Mouse (Mus musculus) retina, postnatal 7 days (tissue): ENCODE data around the gene Ppp4r1.

Source experiments
- DNase-seq: peaks from one replicate; pipeline ENCODE4 v3.0.0-alpha.2; 2012; ENCODE audit warnings: low read depth, low spot score

Gene Ppp4r1

DNA sequence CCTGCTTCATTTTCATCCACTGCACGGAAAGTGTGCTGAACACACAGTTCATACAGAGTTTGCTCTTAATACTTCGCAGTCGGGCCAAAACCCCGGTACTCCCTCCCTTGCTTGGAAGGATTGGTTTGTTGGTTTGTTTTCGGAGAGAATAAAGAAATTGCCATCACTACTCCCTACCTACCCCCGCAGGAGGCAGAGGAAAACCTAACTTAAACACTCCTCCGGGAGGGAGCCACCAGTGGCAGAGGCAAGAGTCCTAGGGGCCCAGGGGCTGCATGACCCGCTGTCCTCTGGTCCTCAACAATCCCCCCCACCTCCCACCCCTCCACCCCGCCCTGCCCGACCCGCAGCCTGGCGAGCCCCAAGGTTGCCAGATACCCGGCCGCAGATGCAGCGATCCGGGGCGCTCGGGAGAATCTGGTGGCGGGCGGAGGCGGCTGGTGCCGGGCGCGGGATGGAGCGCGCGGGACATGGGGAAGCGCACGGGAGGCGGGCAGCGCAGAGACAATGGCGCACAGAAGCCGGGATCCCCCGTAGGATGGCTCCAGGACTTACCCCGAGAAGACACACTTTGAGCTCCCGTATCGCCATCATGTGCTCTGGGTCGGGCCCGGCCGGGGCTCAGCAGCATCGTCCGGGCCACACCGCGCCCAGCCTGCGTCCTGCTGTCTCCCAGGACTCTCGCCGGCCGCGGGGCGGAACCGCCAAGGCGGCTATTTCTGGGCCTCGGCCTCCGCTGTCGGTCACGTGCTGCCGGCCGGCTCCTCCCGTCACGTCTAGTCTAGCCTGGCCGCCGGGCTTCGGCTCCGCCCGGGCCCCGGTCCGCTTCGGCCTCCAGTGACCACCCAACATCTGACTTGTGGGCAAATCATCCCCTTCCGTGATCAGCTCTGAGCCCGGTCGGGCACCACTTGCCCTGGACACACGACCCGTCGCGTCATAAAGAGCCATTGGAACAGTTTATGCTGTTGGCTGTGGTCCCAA, 10.1 kb upstream of the Ppp4r1 start, which contains the start of gene Rab31:
Gene Rab31 (minus strand): TSS at position 802 of the 984 bp plus-strand sequence.
- DNase-seq, result no peak

DNA sequence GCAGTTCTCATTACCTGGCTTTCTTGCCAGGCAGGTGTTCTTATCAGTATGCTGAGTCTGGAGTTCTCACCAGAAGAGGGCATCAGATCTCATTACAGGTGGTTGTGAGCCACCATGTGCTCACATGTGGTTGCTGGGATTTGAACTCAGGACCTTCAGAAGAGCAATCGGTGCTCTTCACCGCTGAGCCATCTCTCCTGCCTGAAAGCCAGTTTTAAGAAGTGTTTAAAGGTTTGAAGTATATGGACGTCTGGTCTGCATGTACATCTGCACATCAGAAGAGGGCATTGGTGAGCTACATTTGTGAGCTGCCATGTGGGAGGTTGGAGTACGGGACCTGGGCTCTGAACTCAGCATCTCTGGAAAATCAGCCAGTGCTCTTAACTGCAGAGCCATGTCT, 8.8 kb upstream of the Ppp4r1 start:
- DNase-seq, result no peak

DNA sequence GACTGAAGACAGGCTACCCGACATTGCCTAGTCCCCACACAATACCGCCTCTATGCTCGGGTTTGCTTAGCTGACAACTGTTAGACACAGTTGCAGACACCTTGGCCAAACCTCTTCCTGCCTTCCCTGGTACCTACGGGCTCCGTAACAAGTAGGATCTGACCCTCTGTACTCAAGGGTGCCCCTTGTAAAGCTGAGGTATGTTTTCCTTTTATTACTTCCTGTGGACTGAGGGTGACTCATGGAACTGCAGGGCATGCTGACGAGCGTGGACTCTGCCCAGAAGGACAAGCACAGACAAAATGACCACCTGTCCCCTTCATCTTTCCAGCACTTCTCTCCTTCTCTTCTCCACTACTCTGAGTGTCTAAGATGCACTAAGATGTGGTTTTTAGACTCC, 7.9 kb upstream of the Ppp4r1 start:
- DNase-seq, result no peak

DNA sequence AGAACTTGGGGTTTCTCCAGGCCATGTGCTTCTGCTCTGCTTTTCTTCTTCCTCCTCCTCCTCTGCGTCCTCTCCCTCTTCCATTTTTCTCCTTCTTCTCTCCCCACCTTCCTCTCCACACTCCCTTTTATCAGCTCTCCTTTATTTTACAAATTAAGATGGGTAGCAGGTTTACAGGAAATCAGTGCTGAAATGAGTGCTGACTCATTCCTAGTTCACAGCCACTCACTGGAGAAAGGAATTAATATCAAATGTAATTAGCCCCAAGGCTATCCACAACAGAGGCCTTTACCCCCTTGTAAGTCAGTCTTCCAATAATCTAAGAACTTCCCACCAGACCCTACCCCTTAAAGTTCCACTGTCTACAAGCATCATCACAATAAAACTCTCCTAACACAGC, 6.1 kb upstream of the Ppp4r1 start:
- no peak for DNase-seq

DNA sequence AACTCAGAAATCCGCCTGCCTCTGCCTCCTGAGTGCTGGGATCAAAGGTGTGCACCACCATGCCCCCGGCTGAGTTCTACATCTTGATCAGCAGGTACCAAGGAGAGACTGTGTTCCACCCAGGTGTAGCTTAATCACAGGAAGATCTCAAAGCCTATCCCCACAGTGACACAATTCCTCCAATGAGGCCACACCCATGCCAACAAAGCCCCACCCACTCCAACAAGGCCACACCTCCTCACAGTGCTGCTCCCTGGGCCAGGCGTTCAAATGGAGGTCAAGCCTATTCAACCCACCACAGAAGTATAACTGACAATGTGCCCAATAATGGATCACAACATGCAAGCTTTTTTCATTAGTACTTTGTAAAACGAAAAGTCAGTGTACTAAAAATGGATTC, 4.9 kb upstream of the Ppp4r1 start:
- no peak for DNase-seq

DNA sequence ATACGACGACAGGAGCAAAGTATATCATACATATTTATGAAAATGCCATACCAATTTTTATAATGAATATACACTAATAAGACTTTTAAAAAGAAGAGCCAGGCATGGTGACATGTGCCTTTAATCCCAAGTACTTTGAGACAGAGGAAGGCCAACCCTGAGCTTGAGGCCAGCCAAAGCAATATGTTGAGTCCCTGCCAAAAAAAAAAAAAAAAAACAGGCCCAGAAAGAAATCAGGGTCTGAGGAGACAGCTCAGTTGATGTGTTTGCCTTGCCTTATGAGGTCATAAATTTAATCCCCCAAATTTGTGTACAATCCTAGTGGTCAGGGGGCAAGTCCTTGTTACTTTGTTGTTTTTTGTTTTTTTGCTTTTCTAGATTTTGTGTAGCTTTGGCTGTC, 1.4 kb upstream of the Ppp4r1 start:
- DNase-seq, result no peak

DNA sequence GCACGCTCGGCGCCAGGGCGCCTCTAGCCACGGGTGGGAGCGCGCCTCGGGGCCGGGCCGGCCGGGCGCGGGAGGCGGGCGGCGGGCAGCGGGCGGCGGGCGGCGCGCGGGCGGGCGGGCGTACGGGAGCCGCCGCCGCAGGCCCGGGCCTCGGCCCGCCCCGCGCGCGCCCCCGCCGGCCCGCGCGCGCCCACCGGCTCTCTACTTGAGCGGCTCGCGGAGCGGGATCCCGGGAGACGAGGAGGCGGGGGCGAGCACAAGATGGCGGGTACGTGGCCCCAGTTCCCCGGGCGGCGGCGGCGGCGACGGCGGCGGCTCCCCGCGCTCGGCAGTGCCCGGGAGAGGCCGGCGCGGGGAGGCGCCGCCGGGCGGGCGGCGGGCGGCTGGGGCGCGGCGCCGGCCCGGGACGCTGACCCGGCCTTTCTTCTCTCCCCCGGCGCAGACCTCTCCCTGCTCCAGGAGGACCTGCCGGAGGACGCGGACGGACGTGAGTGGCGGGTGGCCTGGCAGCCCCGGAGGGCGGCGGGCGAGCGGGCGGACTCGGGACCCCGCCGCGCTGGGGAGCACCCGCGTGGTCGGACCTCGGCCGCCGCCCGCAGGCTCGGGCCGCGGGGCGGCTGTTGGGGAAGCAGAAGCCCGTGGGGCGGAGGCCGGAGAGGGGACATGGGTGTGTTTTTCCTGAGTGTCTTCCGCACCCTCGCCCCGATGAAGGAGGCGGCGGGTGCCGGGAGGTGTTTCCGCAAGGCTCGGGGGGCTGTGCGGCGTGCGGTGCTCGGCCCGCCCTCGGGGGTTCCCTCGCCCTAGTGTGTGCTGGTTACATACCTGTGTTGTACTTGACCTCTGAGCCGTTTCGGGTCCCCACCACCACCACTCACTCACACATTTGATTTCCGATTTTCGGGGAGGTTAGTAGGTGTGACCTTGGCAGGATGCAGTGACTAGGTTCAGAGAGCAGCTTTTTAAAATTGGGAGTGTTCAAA, 1.1 kb downstream of the Ppp4r1 start:
- peak; percentile 63 for DNase-seq

DNA sequence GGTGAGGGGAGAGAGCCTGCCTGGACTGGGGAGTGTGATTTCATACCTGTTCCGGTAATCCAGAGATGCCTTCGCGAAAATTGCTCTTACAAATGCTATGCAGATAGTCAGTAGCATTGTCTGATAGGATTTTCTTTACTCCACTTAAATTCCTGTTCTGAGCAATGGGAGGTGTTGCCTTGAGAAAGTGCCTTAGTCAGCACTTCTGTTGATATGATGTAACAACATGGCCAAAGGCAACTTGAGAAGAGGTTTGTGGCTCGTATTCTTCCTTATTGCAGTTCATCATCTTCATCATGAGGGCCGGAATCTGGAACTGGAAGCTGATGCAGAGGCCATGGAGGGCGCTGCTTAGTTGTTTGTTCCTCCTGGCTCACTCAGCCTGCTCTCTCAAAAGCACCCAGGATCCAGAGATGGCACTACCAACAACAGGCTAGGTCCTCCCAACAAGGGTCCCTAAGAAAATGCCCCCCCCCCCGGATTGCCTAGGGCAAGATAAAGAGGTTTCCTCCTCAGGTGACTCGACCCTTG, 2.3 kb downstream of the Ppp4r1 start:
- no peak for DNase-seq

DNA sequence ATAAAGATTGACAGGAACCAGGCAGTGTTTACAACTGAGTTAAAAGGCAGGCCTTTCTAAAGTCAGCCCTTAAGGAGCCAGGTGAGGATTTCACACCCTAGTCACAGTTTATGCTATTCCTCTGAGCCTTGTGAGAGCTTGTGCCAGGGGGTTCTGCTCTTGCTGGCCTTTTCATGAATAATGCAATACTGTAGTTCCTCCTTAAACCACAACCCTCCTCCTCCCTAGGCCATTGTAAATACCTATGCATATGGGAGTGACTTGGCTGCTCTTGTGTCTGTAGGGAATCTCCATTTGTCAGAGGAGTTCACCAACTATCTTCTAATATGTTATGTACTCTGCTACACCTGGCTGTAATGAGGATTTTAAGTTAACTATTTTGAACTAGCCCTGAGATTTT, 3.3 kb downstream of the Ppp4r1 start:
- no peak for DNase-seq

DNA sequence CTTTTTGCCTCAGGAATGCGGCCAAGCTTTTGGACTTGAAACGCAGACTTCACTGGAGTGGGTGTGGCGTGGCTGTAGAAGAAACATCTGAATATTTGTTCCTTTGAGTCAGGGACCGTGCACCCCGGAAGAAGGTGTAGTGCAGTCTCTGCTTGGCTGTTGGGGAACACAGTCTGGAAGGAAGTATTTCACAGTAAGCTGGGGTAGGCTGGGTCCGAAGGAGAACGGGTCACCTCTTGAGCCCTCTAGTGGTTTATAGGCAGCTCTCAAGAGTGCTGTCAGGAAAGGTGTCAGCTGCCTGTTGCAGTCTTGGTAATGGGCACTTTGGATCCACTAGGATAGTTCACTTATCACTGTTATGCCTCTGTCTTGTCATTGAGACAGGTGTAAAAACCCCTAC, 3.9 kb downstream of the Ppp4r1 start:
- DNase-seq, result no peak

DNA sequence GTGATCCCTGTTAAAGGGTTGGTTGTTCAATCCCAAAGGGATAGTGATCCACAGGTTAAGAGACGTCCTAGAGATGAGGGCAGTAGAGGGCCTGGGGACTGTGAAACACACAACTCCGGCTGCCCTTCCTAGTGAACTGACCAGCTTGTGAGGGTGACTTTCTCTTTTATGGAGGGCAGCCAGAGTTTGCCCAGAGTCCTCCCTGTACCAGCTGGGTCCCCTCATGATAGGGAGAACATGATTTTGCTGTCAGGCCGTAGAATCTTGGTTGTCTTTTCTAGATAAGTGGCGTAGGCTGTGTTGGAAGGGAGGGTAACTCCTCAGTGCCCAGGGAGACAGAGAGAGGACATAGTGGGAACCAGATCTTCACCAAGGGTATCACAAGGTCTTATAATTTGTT, 4.9 kb downstream of the Ppp4r1 start:
- no peak for DNase-seq

DNA sequence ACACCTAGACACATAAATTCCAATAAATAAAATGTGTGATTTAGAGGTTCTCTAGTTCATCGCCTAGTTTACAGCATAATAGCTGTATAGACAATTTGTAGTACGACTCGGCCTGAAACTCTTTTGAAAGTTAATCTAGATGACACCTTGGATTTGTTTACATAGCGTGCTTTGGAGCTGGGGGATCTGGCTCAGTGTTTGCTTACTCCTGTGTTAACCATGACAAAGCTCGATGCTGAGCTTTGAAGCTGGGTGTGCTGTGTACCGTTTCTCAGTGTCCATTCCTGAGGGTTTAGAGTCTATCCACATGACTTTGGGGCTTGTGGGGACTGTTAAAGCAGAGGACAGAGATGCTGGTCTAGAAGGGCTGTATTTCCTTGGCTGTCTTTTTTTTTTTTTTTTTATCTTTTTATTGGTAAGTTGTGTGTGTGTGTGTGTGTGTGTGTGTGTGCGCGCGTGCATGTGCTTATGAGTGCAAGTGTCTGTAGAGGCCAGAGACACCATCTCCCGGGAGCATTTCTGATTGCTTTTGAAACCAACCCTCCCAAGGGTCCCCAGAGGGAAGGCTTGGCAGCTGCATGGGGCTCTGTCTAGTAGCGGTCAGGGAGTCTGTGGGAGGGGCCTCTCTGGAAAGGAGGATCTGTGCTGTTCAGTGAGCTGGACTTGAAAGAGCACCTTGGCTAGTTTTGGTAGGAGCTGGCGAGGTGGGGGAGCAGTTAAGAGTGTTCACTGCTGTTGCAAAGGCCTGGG, 6.3 kb downstream of the Ppp4r1 start:
- DNase-seq, result no peak

DNA sequence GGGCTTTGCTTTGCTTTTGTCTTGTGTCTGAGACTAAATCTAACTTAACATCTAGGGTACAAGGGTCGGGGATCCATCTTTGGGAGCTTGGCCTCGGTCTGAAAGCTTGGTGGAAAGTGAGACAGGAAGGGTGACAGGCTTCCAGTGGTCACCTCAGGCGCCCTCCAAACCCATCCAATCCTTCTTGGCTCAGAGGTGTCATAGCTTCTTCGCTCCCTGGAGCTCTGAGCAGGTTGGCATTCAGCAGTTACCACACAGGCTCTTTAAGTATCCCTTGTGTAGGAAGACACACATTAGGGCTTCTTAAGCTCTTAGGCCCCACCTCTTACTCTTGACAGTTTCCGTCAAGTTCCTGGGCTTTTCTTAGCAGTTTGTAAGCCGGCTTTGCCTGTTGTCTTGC, 7.2 kb downstream of the Ppp4r1 start:
- no peak for DNase-seq

DNA sequence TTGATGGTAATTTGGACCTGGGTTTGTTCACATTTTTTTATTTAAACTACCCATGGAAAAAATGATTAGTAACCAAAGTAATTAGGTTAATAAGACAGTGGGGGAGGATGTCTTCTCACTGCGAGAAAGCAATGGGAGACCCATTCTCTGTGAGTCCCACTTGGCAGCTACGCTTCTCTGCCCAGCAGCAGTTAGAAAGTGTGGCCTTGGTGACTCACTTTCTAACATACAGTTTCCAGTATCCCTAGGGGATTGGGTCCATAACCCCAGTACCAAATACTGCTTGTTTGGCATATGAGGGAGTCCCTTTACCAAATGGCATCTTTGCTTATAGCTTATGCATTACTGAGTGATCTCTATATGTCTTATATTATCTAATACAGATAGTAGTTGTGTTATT, 8.8 kb downstream of the Ppp4r1 start:
- DNase-seq, result no peak

DNA sequence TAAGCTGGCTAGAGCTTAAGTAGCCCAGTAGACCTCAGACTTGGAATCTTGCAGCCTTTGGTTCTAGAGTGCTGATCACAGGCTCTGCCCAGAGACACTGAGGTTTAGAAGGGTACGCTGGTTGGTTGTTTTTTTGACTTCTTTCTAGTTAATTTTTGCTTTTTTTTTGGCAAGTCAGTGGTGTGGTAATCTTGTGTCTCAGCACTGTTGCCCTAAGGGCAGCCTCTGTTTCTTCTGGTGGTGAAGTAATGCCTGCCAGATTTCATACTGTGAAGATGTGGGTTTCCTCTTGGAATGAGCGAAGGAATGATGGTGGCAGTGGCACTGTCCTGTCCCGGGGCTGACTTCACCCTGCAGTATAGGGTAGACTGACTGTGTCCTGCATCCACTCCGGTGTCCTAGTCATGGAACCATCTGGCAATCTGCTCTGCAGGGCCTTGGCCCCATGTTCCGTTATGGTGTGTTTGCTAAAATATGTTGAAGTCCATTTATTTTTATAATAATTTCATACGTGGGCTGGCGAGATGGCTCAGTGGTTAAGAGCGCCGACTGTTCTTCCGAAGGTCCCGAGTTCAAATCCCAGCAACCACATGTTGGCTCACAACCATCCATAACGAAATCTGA, 11.0 kb downstream of the Ppp4r1 start:
- no peak for DNase-seq

DNA sequence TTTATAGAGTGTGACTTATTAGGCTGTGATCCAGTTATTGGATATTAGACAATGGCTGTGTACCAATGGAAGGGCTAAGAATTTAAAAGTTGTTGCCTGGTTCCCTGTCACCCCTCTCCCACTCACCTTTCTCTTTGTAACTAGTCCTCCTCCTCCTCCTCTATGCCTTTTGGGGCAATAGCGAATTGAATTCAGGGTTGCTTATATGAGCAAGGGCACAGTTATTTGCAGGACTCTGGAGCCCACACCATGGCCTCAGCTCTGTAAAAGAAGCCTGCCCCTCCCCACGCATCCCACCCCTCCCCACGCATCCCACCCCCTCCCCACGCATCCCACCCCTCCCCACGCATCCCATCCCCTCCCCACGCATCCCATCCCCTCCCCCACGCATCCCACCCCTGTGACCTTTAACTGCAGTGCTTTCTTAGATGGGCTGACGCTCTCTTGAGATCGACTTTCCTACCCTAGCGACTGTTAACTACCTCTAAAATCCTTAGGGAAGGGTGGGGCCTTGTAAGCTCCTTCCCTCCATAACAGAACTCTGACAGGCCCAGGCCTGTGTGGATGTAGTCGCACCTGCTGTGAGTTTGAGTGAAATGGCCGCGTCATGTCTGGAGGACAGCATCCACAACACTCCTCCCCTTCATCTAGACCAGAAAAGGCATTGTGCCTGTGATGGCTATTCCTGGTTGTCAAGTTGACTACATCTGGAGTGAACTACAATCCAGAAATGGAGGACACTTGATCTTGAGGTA, 11.9 kb downstream of the Ppp4r1 start:
- no peak for DNase-seq

DNA sequence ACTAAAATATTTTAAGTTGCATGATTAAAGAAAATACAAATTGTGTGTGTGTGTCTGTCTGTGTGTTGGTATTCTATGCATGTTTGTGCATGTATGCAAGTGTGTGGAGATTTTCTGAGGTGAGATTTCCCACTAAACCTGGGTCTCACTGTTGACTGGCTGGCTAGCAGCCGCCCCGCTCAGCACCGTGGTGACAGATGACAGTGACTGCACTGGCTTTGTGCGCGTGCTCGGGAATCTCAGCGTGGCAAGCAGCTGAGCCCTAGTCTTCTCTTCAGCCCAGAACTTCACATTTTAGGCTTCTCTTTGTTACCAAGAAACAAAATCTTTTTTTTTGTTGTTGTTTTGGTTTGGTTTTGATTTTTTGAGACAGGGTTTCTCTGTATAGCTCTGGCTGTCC, 13.7 kb downstream of the Ppp4r1 start:
- DNase-seq, result no peak

DNA sequence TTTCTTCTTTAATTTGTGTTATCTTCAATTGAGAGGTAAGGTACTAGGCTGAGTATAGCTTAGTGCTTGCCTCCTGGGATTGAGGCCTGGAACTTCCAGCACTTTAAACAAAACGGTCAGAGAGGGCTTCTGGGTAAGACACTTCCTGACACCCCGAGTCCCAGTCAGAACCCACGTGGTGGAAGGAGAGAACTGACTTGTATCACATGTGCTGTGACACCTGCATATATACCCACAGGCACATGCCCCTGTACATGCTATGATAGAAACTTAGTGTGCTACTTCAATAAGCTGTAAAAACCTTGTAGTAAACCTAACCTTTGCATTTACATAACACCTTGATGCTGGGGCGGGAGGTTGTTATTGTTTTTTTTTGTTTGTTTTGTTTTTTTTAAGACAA, 16.1 kb downstream of the Ppp4r1 start:
- no peak for DNase-seq

DNA sequence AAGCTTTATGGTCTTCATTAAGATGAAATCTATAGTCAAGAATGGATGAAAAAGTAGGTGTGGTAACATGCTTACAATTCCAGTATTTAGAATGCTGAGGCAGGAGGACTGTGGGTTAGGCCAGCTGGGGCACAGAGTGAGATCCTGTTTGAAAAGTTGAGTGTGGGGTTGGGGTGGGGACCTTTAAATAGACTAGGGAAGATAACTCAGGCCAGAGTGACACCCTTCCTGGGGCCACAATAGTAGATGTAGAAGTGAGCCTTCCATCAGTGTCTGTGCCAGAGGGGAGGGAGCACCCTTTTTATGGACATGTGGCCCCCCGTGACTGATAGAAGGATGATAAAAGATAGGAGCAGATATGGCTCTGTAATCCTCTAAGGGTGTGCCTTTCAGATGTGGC, 17.0 kb downstream of the Ppp4r1 start:
- DNase-seq, result no peak

DNA sequence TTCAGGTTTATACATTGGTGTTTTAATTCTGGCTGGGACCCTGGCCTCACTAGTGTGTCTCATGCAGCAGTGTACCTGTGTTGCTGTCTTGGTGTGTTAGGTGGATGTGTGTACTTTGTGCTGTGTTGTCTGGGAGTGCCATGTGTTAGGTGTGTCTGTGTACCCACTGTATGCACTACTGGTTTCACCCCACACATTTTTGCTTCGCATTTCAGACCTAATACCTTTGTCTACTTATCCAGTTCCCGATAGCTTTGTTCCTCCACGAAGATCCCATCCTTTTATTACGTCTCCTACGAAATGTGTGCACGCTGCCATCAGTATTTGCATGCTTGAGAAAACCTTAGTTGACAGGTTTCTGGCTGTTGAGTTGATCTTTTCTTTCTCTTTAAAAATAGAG, 18.1 kb downstream of the Ppp4r1 start:
- no peak for DNase-seq
